In the genomic region with DNA sequence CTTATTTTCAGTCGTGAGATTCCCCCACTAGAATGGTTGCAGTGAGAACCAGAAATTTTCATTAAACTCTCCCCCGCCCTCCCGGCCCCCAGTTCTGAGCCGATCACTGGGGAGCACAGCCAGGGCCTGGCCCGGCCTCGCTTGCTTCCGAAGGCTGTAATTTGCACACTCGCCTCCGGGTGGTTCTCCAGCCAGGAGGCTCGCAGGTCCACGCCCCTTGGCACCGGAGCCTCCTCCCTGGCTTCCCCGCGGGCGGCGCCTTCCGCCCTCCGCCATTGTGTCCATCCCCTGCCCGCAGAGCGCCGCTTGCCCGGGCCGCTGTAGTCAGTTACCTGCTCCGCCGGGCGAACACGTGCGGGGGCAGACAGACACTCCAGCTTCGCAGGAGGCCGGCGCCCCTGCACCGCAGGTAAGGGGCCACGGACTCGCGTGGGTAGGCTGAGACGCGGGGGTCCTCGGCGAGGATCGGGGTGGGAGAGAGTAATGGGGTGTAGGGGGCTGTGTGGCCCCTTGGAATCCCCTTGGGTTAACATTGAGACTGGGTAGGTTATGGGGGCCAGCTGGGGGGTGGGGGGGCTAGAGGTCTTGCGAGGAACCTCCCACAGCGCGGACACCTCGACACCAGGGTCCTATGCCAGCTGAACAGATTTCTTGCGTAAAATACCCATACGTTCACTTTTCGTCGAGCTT, we compare ENCODE assay signal across 9 mouse cellular contexts. TPM values are rescaled to one million over a fixed set of nuclear protein-coding genes. Genes with fewer than 3 reads are reported as not detected.
A peak's percentile ranks its signal among the peaks of the same experiment; 100 is the strongest.
DNase-seq lines count a peak whose midpoint lies in the region; ATAC-seq and TF ChIP-seq lines count a peak whose summit lies in the region.
"Not testable (repeated sequence)": the region's sequence is repeated elsewhere in the genome, so short reads cannot be mapped to it uniquely, and the experiment has no call there.
"Had no signal": no experiment of that assay in that cellular context is flagged by ENCODE, and none has a peak within 500 bp of the region (broad histone marks: within the 10 kb centered on the region; RNA-seq: fewer than 3 reads in every experiment).

A gene (plus strand): TSS at position 260 of the 690 bp plus-strand sequence.
A gene (plus strand): TSS at position 277 of the 690 bp plus-strand sequence.

- DNase-seq in ES-CJ7 (ENCODE audit: low read depth, low spot score), result peak; percentile 68
- peak; percentile 22 to 32 for DNase-seq in cerebellum, postnatal 25 days
- peak; percentile 60 for DNase-seq in gastrocnemius, postnatal 14 days
- peak; percentile 76 to 84 for DNase-seq in kidney, postnatal 36 days
- peak; percentile 80 for DNase-seq in testis, postnatal 10 days (ENCODE audit: low spot score)

- H3K4me3 ChIP-seq in hindbrain, embryonic 13.5 days, result peak within 1 kb of the TSS; percentile 32
- H3K4me3 ChIP-seq in lung, embryonic 15.5 days, result peak within 1 kb of the TSS; percentile 50
- peak within 1 kb of the TSS; percentile 24 for H3K4me3 ChIP-seq in myocyte

- ATAC-seq in hindbrain, embryonic 13.5 days (ENCODE audit: low FRiP score), result peak; percentile 60
- ATAC-seq in lung, embryonic 15.5 days (ENCODE audit: borderline replicate concordance, extremely low read depth, low FRiP score, low TSS enrichment), result peak; percentile 81

- not testable (repeated sequence) for H3ac ChIP-seq in myocyte (ENCODE audit: control insufficient read depth, insufficient read length)

- intact Hi-C loops in gastrocnemius, postnatal 14 days (cut with DNase I; ENCODE audit: low total_unique reads), result not testable (repeated sequence)

- H3K27me3 ChIP-seq in hindbrain, embryonic 13.5 days, result peaks cover 89% of the 10 kb centered on the region
- peaks cover 67% of the 10 kb centered on the region for H3K27me3 ChIP-seq in lung, embryonic 15.5 days
- H3K27me3 ChIP-seq in myocyte (ENCODE audit: control insufficient read depth, insufficient read depth, insufficient read length), result peaks cover 18% of the 10 kb centered on the region

- TF ChIP-seq POLR2A in myocyte (IDR thresholded peaks at IDR 0.05; ENCODE audit: insufficient read length, low read depth), result peak; percentile 50

- not testable (repeated sequence) for H3K79me2 ChIP-seq in myocyte (ENCODE audit: control insufficient read depth, insufficient read depth)

- H3K4me2 ChIP-seq in hindbrain, embryonic 13.5 days, result peak within 1 kb of the TSS; percentile 50
- peak within 1 kb of the TSS; percentile 75 for H3K4me2 ChIP-seq in lung, embryonic 15.5 days
- peak within 1 kb of the TSS; percentile 78 for H3K4me2 ChIP-seq in myocyte (ENCODE audit: low read depth)

- peaks cover 15% of the 10 kb centered on the region for H3K4me1 ChIP-seq in hindbrain, embryonic 13.5 days (replicated peaks)
- not testable (repeated sequence) for H3K4me1 ChIP-seq in lung, embryonic 15.5 days

- H3K9ac ChIP-seq in hindbrain, embryonic 13.5 days; lung, embryonic 15.5 days: not testable (repeated sequence)

- H3K36me3 ChIP-seq in hindbrain, embryonic 13.5 days; lung, embryonic 15.5 days; myocyte (ENCODE audit: control insufficient read depth, insufficient read depth): not testable (repeated sequence)

- H3K27ac ChIP-seq in hindbrain, embryonic 13.5 days; lung, embryonic 15.5 days: not testable (repeated sequence)

- H3K9me3 ChIP-seq in hindbrain, embryonic 13.5 days; lung, embryonic 15.5 days: not testable (repeated sequence)

- 1% methylated on average over 48 of the region's 48 CpGs for WGBS in hindbrain, embryonic 13.5 days
- 2% methylated on average over 48 of the region's 48 CpGs for WGBS in lung, embryonic 15.5 days

RNA-seq across cellular contexts. Expression of the first gene that starts in this region (rescaled TPM):
- under 1 TPM; 0.29 to 0.47 TPM for total RNA-seq in gastrocnemius, postnatal 14 days (2021)
- polyA plus RNA-seq in hindbrain, embryonic 13.5 days (2015; fragmentation: Nextera tagmentation; extraction: Ambion mirVana), result 1.9 and 2.4 TPM in 2 replicates
- 8.0 and 10.7 TPM in 2 replicates for polyA plus RNA-seq in lung, embryonic 15.5 days (2015; fragmentation: Nextera tagmentation; extraction: Ambion mirVana)
- 22.0 TPM for polyA plus RNA-seq in myocyte (2012; fragmentation: generic; extraction: Trizol)
- total RNA-seq: layer of hippocampus, adult 8-10 months had no signal

RNA-seq across cellular contexts. Expression of the second gene that starts in this region (rescaled TPM):
- not detected for total RNA-seq in gastrocnemius, postnatal 14 days (2021)
- 0.61 and 1.0 TPM in 2 replicates for polyA plus RNA-seq in hindbrain, embryonic 13.5 days (2015; fragmentation: Nextera tagmentation; extraction: Ambion mirVana)
- polyA plus RNA-seq in lung, embryonic 15.5 days (2015; fragmentation: Nextera tagmentation; extraction: Ambion mirVana), result 0.89 and 1.3 TPM in 2 replicates
- polyA plus RNA-seq in myocyte (2012; fragmentation: generic; extraction: Trizol), result 0.24 TPM
- total RNA-seq: layer of hippocampus, adult 8-10 months had no signal

Comparison
In these comparisons a context has a peak if more than half of its experiments do, and no peak if none do; other contexts are left out.
1. Peak in DNase-seq in gastrocnemius, postnatal 14 days; RNA of the genes that start here not detected or under 1 TPM.
2. DNase-seq: peak in every context shown above with its lines; median percentile 80 in kidney, postnatal 36 days; 80 in testis, postnatal 10 days; 68 in ES-CJ7; 60 in gastrocnemius, postnatal 14 days; 27 in cerebellum, postnatal 25 days.